Mouse (Mus musculus) lung, adult 2 months (tissue): ENCODE data around the gene Ggct.

ENCODE experiments used
- CTCF ChIP-seq: fragments of 200-500 bp; IDR thresholded peaks from 2 replicates; pipeline ENCODE4 v1.5.1; 2011; ENCODE audit warnings: mild to moderate bottlenecking, low read length, control low read depth; ENCODE audit not compliant: insufficient read depth
- POLR2A ChIP-seq: fragments of 200-500 bp; IDR thresholded peaks from 2 replicates; pipeline ENCODE4 v1.6.1; 2011; ENCODE audit warnings: low read depth, mild to moderate bottlenecking, control low read depth, low read length, borderline replicate concordance; ENCODE audit errors: extremely low read depth

DNA sequence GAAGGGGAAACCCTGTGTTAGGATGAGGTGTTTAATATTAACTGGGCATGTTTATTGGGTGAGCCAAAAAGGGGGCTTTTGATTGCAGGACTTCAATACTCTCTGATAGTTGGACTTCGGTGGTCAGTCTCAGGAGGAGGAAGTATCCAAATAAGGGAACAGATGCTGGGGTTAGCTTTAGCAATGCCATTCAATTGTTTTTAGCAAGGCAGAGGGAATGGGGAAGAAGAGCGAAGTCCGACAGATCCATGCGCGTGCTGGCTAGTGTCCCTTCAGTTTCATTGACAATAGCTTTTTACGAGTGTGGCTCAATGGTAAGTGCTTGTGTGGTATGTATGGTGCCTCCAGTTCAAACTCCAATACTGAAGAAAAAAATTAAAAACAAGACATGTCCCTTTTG is 51.6 kb downstream of the Ggct start:
- TF ChIP-seq CTCF = no peak
- no peak for TF ChIP-seq POLR2A
